Mouse (Mus musculus) embryo, embryonic 10.5 days (tissue): ENCODE measurements at regions not wholly inside any gene's neighbourhood (a gene's known extent, or its start where the extent isn't known, plus 50 kb on each side); places are given as distances from the start of the nearest gene placed in this dataset.
"Not testable (repeated sequence)": the region's sequence is repeated elsewhere in the genome, so short reads cannot be mapped to it uniquely, and the experiment has no call there.

Source experiments
- DNase-seq: peaks from one replicate; pipeline ENCODE4 v3.0.0-alpha.2; 2015; ENCODE audit warnings: low spot score

GRCm38 (mm10) chr13:5607462-5607861 lies 253.8 kb upstream of the Klf6 start:
- no peak for DNase-seq

- no peak for DNase-seq
These were observed 247.0 kb upstream of the Klf6 start for GRCm38 (mm10) chr13:5614186-5614737.

GRCm38 (mm10) chr13:5614833-5615232 lies 246.4 kb upstream of the Klf6 start:
- DNase-seq: no peak

- no peak for DNase-seq
These were observed 246.0 kb upstream of the Klf6 start for GRCm38 (mm10) chr13:5615327-5615726.

GRCm38 (mm10) chr13:5628124-5628523 lies 233.2 kb upstream of the Klf6 start:
- no peak for DNase-seq

- DNase-seq: no peak
These were observed 226.3 kb upstream of the Klf6 start for GRCm38 (mm10) chr13:5634960-5635359.

- DNase-seq: no peak
These were observed 219.4 kb upstream of the Klf6 start for GRCm38 (mm10) chr13:5641743-5642510.

GRCm38 (mm10) chr13:5648276-5648675 lies 213.0 kb upstream of the Klf6 start:
- DNase-seq: no peak

GRCm38 (mm10) chr13:5657556-5657955 lies 203.7 kb upstream of the Klf6 start:
- DNase-seq: no peak

GRCm38 (mm10) chr13:5666235-5667007 lies 194.9 kb upstream of the Klf6 start:
- DNase-seq: no peak

GRCm38 (mm10) chr13:5675668-5676067 lies 185.6 kb upstream of the Klf6 start:
- DNase-seq: peak; percentile 24

GRCm38 (mm10) chr13:5690124-5690523 lies 171.2 kb upstream of the Klf6 start:
- no peak for DNase-seq

- not testable (repeated sequence) for DNase-seq
These were observed 170.6 kb upstream of the Klf6 start for GRCm38 (mm10) chr13:5690680-5691079.

- DNase-seq: no peak
These were observed 166.7 kb upstream of the Klf6 start for GRCm38 (mm10) chr13:5694626-5695025.

- DNase-seq: not testable (repeated sequence)
These were observed 165.7 kb upstream of the Klf6 start for GRCm38 (mm10) chr13:5695581-5695980.

GRCm38 (mm10) chr13:5696377-5696776 lies 164.9 kb upstream of the Klf6 start:
- no peak for DNase-seq

- not testable (repeated sequence) for DNase-seq
These were observed 164.0 kb upstream of the Klf6 start for GRCm38 (mm10) chr13:5697329-5697728.

GRCm38 (mm10) chr13:5702071-5702470 lies 159.2 kb upstream of the Klf6 start:
- no peak for DNase-seq

GRCm38 (mm10) chr13:5704991-5705390 lies 156.3 kb upstream of the Klf6 start:
- no peak for DNase-seq

- no peak for DNase-seq
These were observed 149.6 kb upstream of the Klf6 start for GRCm38 (mm10) chr13:5711646-5712045.

- no peak for DNase-seq
These were observed 148.0 kb upstream of the Klf6 start for GRCm38 (mm10) chr13:5713195-5713863.

GRCm38 (mm10) chr13:5714191-5714591 lies 147.1 kb upstream of the Klf6 start:
- DNase-seq: no peak
